Mouse (Mus musculus) adrenal gland, adult 18-20 months (tissue): ENCODE measurements around the gene Unc13c. TPM values are rescaled to one million over a fixed set of nuclear protein-coding genes. Genes with fewer than 3 reads are reported as not detected.

Source experiments
- DNase-seq, 2 experiments: peaks; one replicate each; pipeline ENCODE4 v3.0.0; 2021 to 2022; ENCODE audit warnings: low spot score in 2 of 2
- total RNA-seq, 2 experiments: library from RNA; stranded (reverse); gene quantifications; 1 replicate in 1 of 2; 2 replicates in 1 of 2; pipeline ENCODE4 v1.2.3; 2021

The Unc13c gene
- total RNA-seq, 2 experiments from 2014 or later = 0.20 to 0.42 TPM

- no peak for DNase-seq
Measured at GRCm38 (mm10) chr9:73638119-73638518, 330.6 kb downstream of the Unc13c start.

DNA sequence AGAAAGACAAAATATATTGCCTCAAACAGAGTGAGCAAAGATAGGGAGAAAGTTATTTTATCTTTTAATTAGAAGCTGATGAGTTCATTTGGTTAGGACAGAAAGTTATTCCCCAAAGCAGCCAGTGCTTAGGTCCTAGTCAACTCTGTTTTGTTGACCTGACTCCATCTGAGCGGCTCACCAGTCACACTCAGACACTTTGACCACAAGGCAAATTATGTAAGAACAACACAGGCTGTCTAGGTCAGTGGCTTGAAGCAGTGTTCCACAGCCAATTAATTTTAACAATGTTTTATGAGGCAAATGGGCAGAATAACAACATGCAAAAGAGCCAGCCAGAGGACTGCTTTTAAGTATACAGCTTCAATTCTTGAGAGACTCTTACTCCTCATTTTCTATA is 343.6 kb downstream of the Unc13c start:
- no peak for DNase-seq

- no peak for DNase-seq
Measured at GRCm38 (mm10) chr9:73612896-73613295, 355.9 kb downstream of the Unc13c start.

DNA sequence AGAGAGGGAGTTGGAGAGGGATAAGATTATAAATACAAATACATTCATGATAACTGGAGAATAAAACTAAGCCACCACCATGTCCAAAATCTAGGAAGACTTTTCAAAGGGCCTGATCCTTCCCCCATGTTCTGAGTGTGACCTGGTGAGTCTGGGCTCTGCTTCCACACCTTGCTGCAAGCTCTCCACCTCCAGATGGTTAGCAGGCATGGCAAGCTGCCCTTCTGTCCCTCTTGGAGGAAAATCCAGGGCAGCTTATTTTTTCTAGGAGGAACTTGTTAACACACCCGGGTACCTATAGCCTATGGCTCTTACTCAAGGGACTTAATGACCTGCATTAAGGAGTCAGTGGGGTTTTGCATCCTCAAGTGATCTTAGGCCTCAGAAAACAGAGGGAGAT is 364.8 kb downstream of the Unc13c start:
- no peak for DNase-seq

- DNase-seq = no peak
Measured at GRCm38 (mm10) chr9:73565558-73565957, 403.2 kb downstream of the Unc13c start.

DNA sequence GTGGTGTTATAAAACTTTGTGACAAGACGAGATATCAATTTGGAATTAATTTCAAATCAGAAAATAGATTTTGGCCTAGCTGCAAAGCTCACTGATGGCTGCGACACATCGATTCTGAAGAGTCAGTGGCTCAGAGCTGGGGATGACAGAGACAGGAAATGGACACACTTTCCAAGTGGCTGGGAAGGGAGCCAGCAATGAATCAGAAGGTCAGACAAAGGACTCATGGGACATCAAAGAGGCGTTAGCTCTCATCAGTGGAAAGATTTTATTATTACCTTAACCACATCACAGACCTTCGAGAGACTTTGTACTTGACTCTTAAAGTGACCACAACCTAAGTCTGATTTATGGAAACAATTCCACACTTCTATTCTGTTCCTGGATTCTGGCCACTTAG is 408.7 kb downstream of the Unc13c start:
- DNase-seq = peak; percentile 33 to 64

GRCm38 (mm10) chr9:73557805-73558204 is 411.0 kb downstream of the Unc13c start:
- peak; percentile 56 to 72 for DNase-seq

- DNase-seq = no peak
Measured at GRCm38 (mm10) chr9:73555354-73555753, 413.4 kb downstream of the Unc13c start.

DNA sequence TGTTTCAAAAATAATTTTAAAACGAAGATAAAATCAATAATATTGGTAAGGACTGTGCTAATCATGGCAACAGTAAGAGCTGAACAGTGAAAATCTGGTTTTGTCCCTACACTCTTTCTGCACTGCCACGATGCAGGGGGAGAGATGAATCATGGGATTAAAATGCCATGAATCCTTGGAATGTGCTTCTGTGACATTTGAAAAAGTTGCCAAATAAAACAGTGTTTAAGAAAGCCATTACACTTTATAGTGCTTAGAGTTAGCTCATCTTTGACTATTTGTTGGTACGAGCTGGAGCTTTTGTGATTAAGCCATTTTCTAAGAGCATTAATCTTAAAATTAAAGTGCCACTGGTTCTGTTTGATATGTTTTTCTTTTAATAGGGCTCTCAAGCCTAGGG is 496.2 kb downstream of the Unc13c start:
- DNase-seq = no peak

GRCm38 (mm10) chr9:73462027-73462426 is 506.7 kb downstream of the Unc13c start:
- DNase-seq = no peak

DNA sequence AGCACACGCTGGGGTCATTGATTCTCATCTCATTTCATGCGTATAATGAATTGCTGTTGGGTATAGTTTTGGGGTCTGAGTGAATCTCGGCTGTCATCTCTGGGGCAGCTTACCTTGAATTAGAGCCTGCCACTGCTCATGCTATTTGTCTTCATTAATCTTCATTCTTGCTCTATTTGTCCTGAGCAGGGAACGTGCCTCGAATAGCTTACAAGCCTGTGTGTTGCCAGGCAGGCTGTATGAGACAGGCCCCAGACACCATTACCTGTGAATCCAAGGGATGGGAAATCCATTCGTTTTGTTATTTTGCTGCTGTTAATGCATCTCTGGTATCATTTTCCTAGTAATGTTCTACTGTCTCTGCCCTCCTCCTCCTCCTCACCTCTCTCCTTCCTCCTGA is 518.8 kb downstream of the Unc13c start:
- DNase-seq = no peak

- DNase-seq = no peak
Measured at GRCm38 (mm10) chr9:73449216-73449615, 519.5 kb downstream of the Unc13c start.

DNA sequence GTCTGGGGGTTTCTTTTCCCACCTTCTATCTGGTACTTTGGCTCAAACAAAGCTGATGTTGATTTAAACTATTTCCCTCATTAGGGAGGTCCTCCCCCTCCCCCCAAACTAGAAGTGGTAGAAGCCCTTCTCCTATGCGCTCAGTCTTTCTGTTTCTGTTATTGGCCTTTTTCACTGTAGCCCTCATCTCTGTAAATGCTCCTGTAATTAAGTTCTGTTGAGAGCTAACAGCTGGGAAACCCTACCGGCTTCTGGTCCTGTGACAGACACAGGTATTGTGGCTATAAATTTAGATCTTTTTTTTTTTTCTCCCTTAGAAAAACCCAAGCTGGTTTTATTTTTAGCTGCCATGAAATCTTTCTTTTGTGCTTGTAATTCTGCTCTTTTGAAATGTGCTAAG is 536.8 kb downstream of the Unc13c start:
- DNase-seq = no peak

Other genes starting within 250 kb of the Unc13c start
- gene Wdr72, start 141.4 kb upstream of the Unc13c start, total RNA-seq = under 1 TPM in 1 of 2 experiments, not detected in 1; 0.07 TPM